In genomic region chr15:78029938-78030337, GRCm38 (mm10) we compare ENCODE assay signal across 26 mouse cellular contexts.
"Had no signal": no experiment of that assay in that cellular context is flagged by ENCODE, and none has a peak within 500 bp of the region (broad histone marks: within the 10 kb centered on the region; RNA-seq: fewer than 3 reads in every experiment).

No protein-coding gene starts in this region.

- H3K27ac ChIP-seq: gastrocnemius, adult 2 months; heart, embryonic 10.5 days; hindbrain, embryonic 13.5 days; hindbrain, embryonic 15.5 days; hindbrain, postnatal 0 days; kidney, embryonic 15.5 days; kidney, postnatal 0 days; limb, embryonic 13.5 days; limb, embryonic 15.5 days; liver, embryonic 12.5 days; liver, embryonic 14.5 days had no signal

- H3K36me3 ChIP-seq: heart, embryonic 10.5 days; heart, embryonic 12.5 days; hindbrain, embryonic 13.5 days; hindbrain, embryonic 15.5 days; kidney, embryonic 15.5 days; limb, embryonic 13.5 days; limb, embryonic 15.5 days; liver, embryonic 12.5 days had no signal

- DNase-seq: gastrocnemius, adult 2 months; gastrocnemius, postnatal 10 days; gastrocnemius, postnatal 25 days; heart, adult 18-20 months; heart, postnatal 14 days; heart, postnatal 36 days; kidney, adult 11 months; kidney, adult 2 months; kidney, adult 9 months; kidney, postnatal 14 days; kidney, postnatal 36 days; layer of hippocampus, adult 9-11 months; layer of hippocampus, postnatal 36 days; left cerebral cortex, postnatal 4 days had no signal

- H3K9ac ChIP-seq: heart, embryonic 12.5 days; hindbrain, embryonic 13.5 days; hindbrain, embryonic 15.5 days; kidney, embryonic 15.5 days; limb, embryonic 13.5 days; limb, embryonic 15.5 days; liver, embryonic 12.5 days; liver, embryonic 14.5 days had no signal

- H3K4me1 ChIP-seq: heart, embryonic 10.5 days; heart, embryonic 12.5 days; hindbrain, embryonic 13.5 days; kidney, embryonic 15.5 days; limb, embryonic 13.5 days; limb, embryonic 15.5 days; liver, embryonic 12.5 days had no signal

- H3K4me2 ChIP-seq: heart, embryonic 12.5 days; hindbrain, embryonic 13.5 days; hindbrain, embryonic 15.5 days; kidney, embryonic 15.5 days; limb, embryonic 13.5 days; limb, embryonic 15.5 days; liver, embryonic 12.5 days had no signal

- H3K9me3 ChIP-seq: heart, embryonic 10.5 days; heart, embryonic 12.5 days; hindbrain, embryonic 13.5 days; hindbrain, embryonic 15.5 days; kidney, embryonic 15.5 days; limb, embryonic 13.5 days; limb, embryonic 15.5 days; liver, embryonic 12.5 days had no signal

- ATAC-seq: hindbrain, postnatal 0 days; intestine, embryonic 16.5 days; liver, embryonic 12.5 days had no signal

- H3K27me3 ChIP-seq: heart, embryonic 12.5 days; hindbrain, embryonic 13.5 days; hindbrain, embryonic 15.5 days; kidney, embryonic 15.5 days; limb, embryonic 13.5 days; limb, embryonic 15.5 days; liver, embryonic 12.5 days had no signal

- H3K4me3 ChIP-seq: gastrocnemius, adult 2 months; heart, embryonic 10.5 days; heart, embryonic 12.5 days; hindbrain, embryonic 13.5 days; hindbrain, embryonic 15.5 days; kidney, embryonic 15.5 days; limb, embryonic 13.5 days; limb, embryonic 15.5 days; liver, embryonic 12.5 days had no signal
